Mouse (Mus musculus) hematopoietic multipotent progenitor cell, adult 10-12 weeks (in vitro differentiated cells): ENCODE results near the gene Tacr2. TPM values are rescaled to one million over a fixed set of nuclear protein-coding genes. Genes with fewer than 3 reads are reported as not detected.

Source experiments
- polyA plus RNA-seq: library from polyadenylated mRNA; stranded (reverse); fragments of >175 nt; gene quantifications from 2 replicates; pipeline ENCODE4 v1.2.3, GENCODE M21; 2012; ENCODE audit warnings: low replicate concordance

Gene Tacr2
- not detected in 2 replicates for polyA plus RNA-seq

DNA sequence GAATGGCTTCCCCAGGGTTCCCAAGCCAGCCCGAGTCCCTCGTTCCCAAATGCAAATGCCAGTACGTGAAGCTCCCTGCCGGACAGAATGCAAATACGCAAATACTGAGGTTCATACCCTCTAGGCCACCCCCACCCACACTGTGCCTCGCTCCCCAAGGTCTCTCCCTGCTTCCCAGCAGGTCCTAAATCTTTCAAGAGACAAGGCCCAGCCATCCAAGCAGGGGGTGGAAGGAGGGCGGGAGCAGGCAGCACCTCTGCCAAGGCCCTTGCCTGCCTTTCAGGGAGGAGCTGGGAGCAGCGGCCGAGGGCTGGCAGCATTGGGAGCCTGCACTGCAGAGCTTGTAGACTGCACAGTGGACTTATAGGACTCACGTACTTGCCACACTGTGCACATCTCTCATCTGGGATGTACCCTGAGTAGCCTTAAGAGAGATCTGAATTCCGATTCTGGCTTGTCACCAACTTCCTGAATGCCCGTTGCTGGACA lies at the start of gene Tacr2:
TSS of gene Tacr2 (plus strand) at position 439 of the 489 bp plus-strand sequence.

DNA sequence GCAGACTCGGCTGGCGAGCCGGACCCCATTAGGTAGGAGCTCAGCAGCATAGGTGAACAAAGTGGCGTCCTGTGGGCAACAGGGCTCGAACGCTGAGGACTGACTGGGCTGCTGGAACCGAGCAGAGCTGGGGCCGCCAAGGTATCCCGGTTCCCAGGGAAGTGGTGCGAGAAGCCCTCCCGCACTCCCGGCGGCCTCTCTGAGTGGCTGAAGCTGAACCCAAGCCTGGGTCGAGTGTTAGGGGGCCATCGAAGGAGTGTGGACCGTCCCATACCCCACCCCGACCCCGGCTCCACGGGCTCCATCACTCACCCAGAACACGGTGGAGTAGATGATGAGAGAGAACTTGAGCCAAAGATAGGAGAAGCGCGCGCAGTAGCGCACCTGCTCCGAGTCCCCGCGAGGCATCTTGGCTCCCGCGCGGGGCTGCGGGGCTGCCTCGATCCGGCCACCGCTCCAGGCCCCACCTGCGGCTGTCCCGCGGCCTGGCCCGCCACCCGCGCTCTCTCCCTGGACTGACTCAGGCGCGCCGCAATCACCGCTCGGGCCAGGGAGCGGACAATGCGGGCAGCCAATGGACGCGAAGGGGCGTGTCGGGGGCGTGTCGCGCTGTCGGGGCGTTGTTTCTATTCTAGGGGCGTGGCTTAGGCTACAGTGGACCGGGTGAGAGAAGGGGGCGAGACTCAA lies 21.4 kb upstream of the Tacr2 start, which contains the start of gene Tspan15:
TSS of gene Tspan15 (minus strand) at position 544 of the 687 bp plus-strand sequence.

Other genes starting within 250 kb of the Tacr2 start
- not detected in 2 replicates for gene Neurog3, start 119.3 kb upstream of the Tacr2 start, polyA plus RNA-seq
- gene Fam241b, start 108.5 kb upstream of the Tacr2 start, polyA plus RNA-seq, result 0.66 and 1.6 TPM in 2 replicates
- 4.6 and 4.8 TPM in 2 replicates for gene Tspan15, start 21.2 kb upstream of the Tacr2 start, polyA plus RNA-seq
- gene Hk1, start 127.5 kb downstream of the Tacr2 start, polyA plus RNA-seq, result 82.7 and 103 TPM in 2 replicates
- 0.03 TPM in 1 of 2 replicates, not detected in the other for gene Hkdc1, start 170.1 kb downstream of the Tacr2 start, polyA plus RNA-seq
- not detected in 2 replicates for gene 4930507D05Rik, start 197.1 kb downstream of the Tacr2 start, polyA plus RNA-seq
- gene Supv3l1, start 197.3 kb downstream of the Tacr2 start, polyA plus RNA-seq, result 9.8 and 19.9 TPM in 2 replicates
- gene Vps26a, start 234.4 kb downstream of the Tacr2 start, polyA plus RNA-seq, result 4.1 and 15.5 TPM in 2 replicates